Mouse (Mus musculus): Measurements from ENCODE around the gene Dtl.

- TF ChIP-seq POLR2A (IDR thresholded peaks at IDR 0.05; ENCODE audit: control insufficient read depth, low read depth, low read length) (no peak), CTCF (IDR thresholded peaks at IDR 0.05; ENCODE audit: control insufficient read depth, insufficient read depth, insufficient replicate concordance, low read depth, low read length) (no peak)
Observed at GRCm38 (mm10) chr1:191517969-191518368, 57.4 kb downstream of the Dtl start.

All from testis, adult 2 months (tissue).